In genomic region chr3:101952577-101952976, GRCm38 (mm10) we compare ENCODE assay signal across 23 mouse cellular contexts. TPM values are rescaled to one million over a fixed set of nuclear protein-coding genes. Genes with fewer than 3 reads are reported as not detected.
DNase-seq lines count a peak whose midpoint lies in the region; ATAC-seq and TF ChIP-seq lines count a peak whose summit lies in the region.
"Had no signal": no experiment of that assay in that cellular context is flagged by ENCODE, and none has a peak within 500 bp of the region (broad histone marks: within the 10 kb centered on the region; RNA-seq: fewer than 3 reads in every experiment).

No protein-coding gene starts in this region.

- H3K4me2 ChIP-seq in forebrain, postnatal 0 days (ENCODE audit: low read depth) = no peak overlapping the region
- no peak overlapping the region for H3K4me2 ChIP-seq in forebrain, embryonic 16.5 days (ENCODE audit: low read length)
- H3K4me2 ChIP-seq in hindbrain, embryonic 15.5 days = no peak overlapping the region
- H3K4me2 ChIP-seq: liver, embryonic 11.5 days; midbrain, embryonic 12.5 days had no signal

- no peaks in the 10 kb centered on the region for H3K27me3 ChIP-seq in forebrain, postnatal 0 days (ENCODE audit: insufficient read depth, low read length)
- H3K27me3 ChIP-seq in forebrain, embryonic 16.5 days (replicated peaks; ENCODE audit: control insufficient read depth, insufficient read depth, low read length) = no peaks in the 10 kb centered on the region
- H3K27me3 ChIP-seq in hindbrain, embryonic 15.5 days = no peaks in the 10 kb centered on the region
- H3K27me3 ChIP-seq: midbrain, embryonic 12.5 days had no signal

- intact Hi-C loops in gastrocnemius, adult 2 months (cut with DNase I) = no loop called here

- DNase-seq in forebrain, postnatal 0 days = peak; percentile 57
- peak; percentile 21 for DNase-seq in retina, postnatal 1 day
- no peak for DNase-seq in retina, embryonic 14.5 days (ENCODE audit: low spot score)
- DNase-seq in gastrocnemius, adult 2 months = no peak
- no peak for DNase-seq in frontal cortex, postnatal 36 days (ENCODE audit: low spot score in 2 of 2)
- DNase-seq: cerebellum, adult 11-12 months; heart, postnatal 10 days; kidney, adult 8-10 months; kidney, postnatal 25 days; left cerebral cortex, postnatal 4 days; lung, adult 2 months; lung, postnatal 4 days; thymus, postnatal 14 days had no signal

- ATAC-seq in forebrain, postnatal 0 days = peak; percentile 80; the same call in 1 of the 2 replicates
- no peak; the same call in 1 of the 2 replicates for ATAC-seq in forebrain, embryonic 16.5 days
- ATAC-seq in hindbrain, embryonic 15.5 days (ENCODE audit: low FRiP score, low read depth) = peak; percentile 43; the same call in 1 of the 2 replicates
- ATAC-seq: CD4-positive, CD25-positive, alpha-beta regulatory T cell, adult 4 months; inflammation-experienced regulatory T-cells, adult 6 months had no signal

- peak; percentile 53 for TF ChIP-seq CTCF in forebrain, postnatal 0 days (IDR thresholded peaks at IDR 0.05; ENCODE audit: low read depth)
- no peak for TF ChIP-seq CTCF in gastrocnemius, adult 2 months (IDR thresholded peaks at IDR 0.05)

- no peak overlapping the region for H3K4me3 ChIP-seq in forebrain, postnatal 0 days (ENCODE audit: low read depth, low read length)
- no peak overlapping the region for H3K4me3 ChIP-seq in forebrain, embryonic 16.5 days (replicated peaks; ENCODE audit: low read length)
- H3K4me3 ChIP-seq in hindbrain, embryonic 15.5 days = no peak overlapping the region
- no peak overlapping the region for H3K4me3 ChIP-seq in gastrocnemius, adult 2 months
- H3K4me3 ChIP-seq: heart, embryonic 10.5 days; midbrain, embryonic 12.5 days had no signal

- no peaks in the 10 kb centered on the region for H3K4me1 ChIP-seq in forebrain, postnatal 0 days (ENCODE audit: insufficient read depth)
- peaks cover 8% of the 10 kb centered on the region for H3K4me1 ChIP-seq in forebrain, embryonic 16.5 days (replicated peaks; ENCODE audit: control insufficient read depth, insufficient read depth, low read length)
- H3K4me1 ChIP-seq in hindbrain, embryonic 15.5 days (replicated peaks) = no peaks in the 10 kb centered on the region
- H3K4me1 ChIP-seq: midbrain, embryonic 12.5 days had no signal

- 89% methylated on average over 2 of the region's 2 CpGs for WGBS in forebrain, postnatal 0 days
- 88% methylated on average over 2 of the region's 2 CpGs for WGBS in forebrain, embryonic 16.5 days
- 79% methylated on average over 2 of the region's 2 CpGs for WGBS in hindbrain, embryonic 15.5 days

- H3K9ac ChIP-seq in forebrain, postnatal 0 days = no peak overlapping the region
- no peak overlapping the region for H3K9ac ChIP-seq in forebrain, embryonic 16.5 days (replicated peaks; ENCODE audit: low read depth, low read length)
- H3K9ac ChIP-seq in hindbrain, embryonic 15.5 days = no peak overlapping the region
- H3K9ac ChIP-seq: midbrain, embryonic 12.5 days had no signal

- H3K27ac ChIP-seq in forebrain, postnatal 0 days (ENCODE audit: low read depth, low read length) = no peak overlapping the region
- no peak overlapping the region for H3K27ac ChIP-seq in forebrain, embryonic 16.5 days (ENCODE audit: low read length)
- no peak overlapping the region for H3K27ac ChIP-seq in hindbrain, embryonic 15.5 days (replicated peaks)
- no peak overlapping the region for H3K27ac ChIP-seq in gastrocnemius, adult 2 months
- H3K27ac ChIP-seq: heart, embryonic 10.5 days; midbrain, embryonic 12.5 days had no signal

- no peaks in the 10 kb centered on the region for H3K9me3 ChIP-seq in forebrain, postnatal 0 days (ENCODE audit: low read length)
- no peaks in the 10 kb centered on the region for H3K9me3 ChIP-seq in forebrain, embryonic 16.5 days (ENCODE audit: control insufficient read depth, low read length)
- no peaks in the 10 kb centered on the region for H3K9me3 ChIP-seq in hindbrain, embryonic 15.5 days
- H3K9me3 ChIP-seq: heart, embryonic 10.5 days; midbrain, embryonic 12.5 days had no signal

- H3K36me3 ChIP-seq in forebrain, postnatal 0 days (ENCODE audit: insufficient read depth) = no peaks in the 10 kb centered on the region
- no peaks in the 10 kb centered on the region for H3K36me3 ChIP-seq in forebrain, embryonic 16.5 days (ENCODE audit: control insufficient read depth, insufficient read depth)
- no peaks in the 10 kb centered on the region for H3K36me3 ChIP-seq in hindbrain, embryonic 15.5 days
- H3K36me3 ChIP-seq: heart, embryonic 10.5 days; midbrain, embryonic 12.5 days had no signal

RNA-seq across cellular contexts. Expression of gene Slc22a15, which starts 28.3 kb away (rescaled TPM):
- 8.9 and 9.8 TPM in 2 replicates for total RNA-seq in forebrain, postnatal 0 days (2014; rRNA removed)
- 3.6 and 5.3 TPM in 2 replicates for polyA plus RNA-seq in forebrain, postnatal 0 days (2015; fragmentation: Nextera tagmentation; extraction: Ambion mirVana)
- 3.9 and 4.6 TPM in 2 replicates for polyA plus RNA-seq in forebrain, embryonic 16.5 days (2015; fragmentation: Nextera tagmentation; extraction: Ambion mirVana)
- polyA plus RNA-seq in hindbrain, embryonic 15.5 days (2015; fragmentation: Nextera tagmentation; extraction: Ambion mirVana) = 5.6 and 5.8 TPM in 2 replicates
- under 1 TPM; 0.41 to 0.98 TPM for total RNA-seq in gastrocnemius, adult 2 months (2021)

RNA-seq across cellular contexts. Expression of gene Nhlh2, which starts 57.3 kb away (rescaled TPM):
- 8.6 and 19.0 TPM in 2 replicates for total RNA-seq in forebrain, postnatal 0 days (2014; rRNA removed)
- polyA plus RNA-seq in forebrain, postnatal 0 days (2015; fragmentation: Nextera tagmentation; extraction: Ambion mirVana) = 7.0 and 14.6 TPM in 2 replicates
- 19.0 and 19.6 TPM in 2 replicates for polyA plus RNA-seq in forebrain, embryonic 16.5 days (2015; fragmentation: Nextera tagmentation; extraction: Ambion mirVana)
- 36.2 and 40.3 TPM in 2 replicates for polyA plus RNA-seq in hindbrain, embryonic 15.5 days (2015; fragmentation: Nextera tagmentation; extraction: Ambion mirVana)
- not detected for total RNA-seq in gastrocnemius, adult 2 months (2021)
- total RNA-seq: adrenal gland, adult 18-20 months; gastrocnemius, postnatal 4 days; heart, postnatal 10 days; MEL had no signal
- polyA plus RNA-seq: CD4-positive, CD25-positive, alpha-beta regulatory T cell, adult 4 months; inflammation-experienced regulatory T-cells, adult 6 months; lung, adult 2 months had no signal

Comparison
In these comparisons a context has a peak if more than half of its experiments do, and no peak if none do; other contexts are left out.
1. DNase-seq: peak in forebrain, postnatal 0 days (single experiment) and retina, postnatal 1 day (single experiment); none in retina, embryonic 14.5 days (single experiment), gastrocnemius, adult 2 months (single experiment) and frontal cortex, postnatal 36 days (0 of 2).